Mouse (Mus musculus): Measurements from ENCODE around the gene Dscaml1.

Gene Dscaml1

GRCm38 (mm10) chr9:45570346-45570745 is 143.9 kb downstream of the Dscaml1 start:
- no peak for DNase-seq (ENCODE audit: low spot score)

GRCm38 (mm10) chr9:45572787-45573492 is 146.5 kb downstream of the Dscaml1 start:
- DNase-seq (ENCODE audit: low spot score) = peak; percentile 40

GRCm38 (mm10) chr9:45573493-45573815 is 147.0 kb downstream of the Dscaml1 start:
- DNase-seq (ENCODE audit: low spot score) = no peak

- DNase-seq (ENCODE audit: low spot score) = no peak
Observed at GRCm38 (mm10) chr9:45574021-45574420, 147.6 kb downstream of the Dscaml1 start.

- no peak for DNase-seq (ENCODE audit: low spot score)
Observed at GRCm38 (mm10) chr9:45580069-45580795, 153.8 kb downstream of the Dscaml1 start.

- no peak for DNase-seq (ENCODE audit: low spot score)
Observed at GRCm38 (mm10) chr9:45586475-45586874, 160.0 kb downstream of the Dscaml1 start.

GRCm38 (mm10) chr9:45587704-45588103 is 161.3 kb downstream of the Dscaml1 start:
- no peak for DNase-seq (ENCODE audit: low spot score)

- peak; percentile 54 for DNase-seq (ENCODE audit: low spot score)
Observed at GRCm38 (mm10) chr9:45589867-45590266, 163.4 kb downstream of the Dscaml1 start.

GRCm38 (mm10) chr9:45591061-45591460 is 164.6 kb downstream of the Dscaml1 start:
- no peak for DNase-seq (ENCODE audit: low spot score)

- DNase-seq (ENCODE audit: low spot score) = no peak
Observed at GRCm38 (mm10) chr9:45592374-45592773, 165.9 kb downstream of the Dscaml1 start.

- no peak for DNase-seq (ENCODE audit: low spot score)
Observed at GRCm38 (mm10) chr9:45598117-45598516, 171.7 kb downstream of the Dscaml1 start.

GRCm38 (mm10) chr9:45599377-45599776 is 172.9 kb downstream of the Dscaml1 start:
- no peak for DNase-seq (ENCODE audit: low spot score)

GRCm38 (mm10) chr9:45607337-45607736 is 180.9 kb downstream of the Dscaml1 start:
- no peak for DNase-seq (ENCODE audit: low spot score)

- no peak for DNase-seq (ENCODE audit: low spot score)
Observed at GRCm38 (mm10) chr9:45608097-45609031, 181.9 kb downstream of the Dscaml1 start.

- no peak for DNase-seq (ENCODE audit: low spot score)
Observed at GRCm38 (mm10) chr9:45610336-45611060, 184.1 kb downstream of the Dscaml1 start.

GRCm38 (mm10) chr9:45614616-45615015 is 188.2 kb downstream of the Dscaml1 start:
- no peak for DNase-seq (ENCODE audit: low spot score)

- DNase-seq (ENCODE audit: low spot score) = no peak
Observed at GRCm38 (mm10) chr9:45617889-45618288, 191.5 kb downstream of the Dscaml1 start.

- no peak for DNase-seq (ENCODE audit: low spot score)
Observed at GRCm38 (mm10) chr9:45618443-45618842, 192.0 kb downstream of the Dscaml1 start.

GRCm38 (mm10) chr9:45620049-45620448 is 193.6 kb downstream of the Dscaml1 start:
- no peak for DNase-seq (ENCODE audit: low spot score)

- DNase-seq (ENCODE audit: low spot score) = no peak
Observed at GRCm38 (mm10) chr9:45620920-45621319, 194.5 kb downstream of the Dscaml1 start.

GRCm38 (mm10) chr9:45625889-45626446 is 199.5 kb downstream of the Dscaml1 start:
- no peak for DNase-seq (ENCODE audit: low spot score)

- DNase-seq (ENCODE audit: low spot score) = peak; percentile 19
Observed at GRCm38 (mm10) chr9:45632520-45632919, 206.1 kb downstream of the Dscaml1 start.
